Mouse (Mus musculus): ENCODE data around the gene Dlst. TPM values are rescaled to one million over a fixed set of nuclear protein-coding genes. Genes with fewer than 3 reads are reported as not detected.
"Not testable (repeated sequence)": the region's sequence is repeated elsewhere in the genome, so short reads cannot be mapped to it uniquely, and the experiment has no call there.

Gene Dlst
- polyA plus RNA-seq, 1 experiment = 88.7 TPM

GRCm38 (mm10) chr12:85129426-85129978 is 18.9 kb downstream of the Dlst start:
- TF ChIP-seq POLR2A (IDR thresholded peaks at IDR 0.05; ENCODE audit: borderline replicate concordance, extremely low read depth, low read depth, low read length) = no peak
- no peak for TF ChIP-seq CTCF (IDR thresholded peaks at IDR 0.05; ENCODE audit: insufficient read depth, low read length)
- no peak overlapping the region for H3K4me3 ChIP-seq (replicated peaks; ENCODE audit: extremely low read depth, low read depth, low read length)
- DNase-seq = no peak
- H3K4me1 ChIP-seq (ENCODE audit: control insufficient read depth, insufficient read depth, low read length) = no peaks in the 10 kb centered on the region
- 85% methylated on average over 9 of the region's 9 CpGs for WGBS

- 90% methylated on average over 6 of the region's 6 CpGs for WGBS
- TF ChIP-seq POLR2A (IDR thresholded peaks at IDR 0.05; ENCODE audit: borderline replicate concordance, extremely low read depth, low read depth, low read length) (no peak), CTCF (IDR thresholded peaks at IDR 0.05; ENCODE audit: insufficient read depth, low read length) (no peak)
- Histone ChIP-seq H3K4me1 (ENCODE audit: control insufficient read depth, insufficient read depth, low read length) (no peaks in the 10 kb centered on the region), H3K4me3 (replicated peaks; ENCODE audit: extremely low read depth, low read depth, low read length) (no peak overlapping the region)
- DNase-seq = no peak
Observed at GRCm38 (mm10) chr12:85131361-85131760, 20.7 kb downstream of the Dlst start.

GRCm38 (mm10) chr12:85134043-85134794 is 23.6 kb downstream of the Dlst start:
- WGBS = 77% methylated on average over 8 of the region's 8 CpGs
- Histone ChIP-seq H3K4me1 (ENCODE audit: control insufficient read depth, insufficient read depth, low read length) (no peaks in the 10 kb centered on the region), H3K4me3 (replicated peaks; ENCODE audit: extremely low read depth, low read depth, low read length) (no peak overlapping the region)
- TF ChIP-seq CTCF (IDR thresholded peaks at IDR 0.05; ENCODE audit: insufficient read depth, low read length) = no peak
- no peak for TF ChIP-seq POLR2A (IDR thresholded peaks at IDR 0.05; ENCODE audit: borderline replicate concordance, extremely low read depth, low read depth, low read length)
- no peak for DNase-seq

GRCm38 (mm10) chr12:85135513-85136470 is 25.2 kb downstream of the Dlst start:
- 57% methylated on average over 19 of the region's 19 CpGs for WGBS
- TF ChIP-seq POLR2A (IDR thresholded peaks at IDR 0.05; ENCODE audit: borderline replicate concordance, extremely low read depth, low read depth, low read length) (no peak), CTCF (IDR thresholded peaks at IDR 0.05; ENCODE audit: insufficient read depth, low read length) (no peak)
- Histone ChIP-seq H3K4me3 (replicated peaks; ENCODE audit: extremely low read depth, low read depth, low read length) (no peak overlapping the region), H3K4me1 (ENCODE audit: control insufficient read depth, insufficient read depth, low read length) (no peaks in the 10 kb centered on the region)
- DNase-seq = no peak

GRCm38 (mm10) chr12:85136627-85137026 is 26.0 kb downstream of the Dlst start:
- H3K4me1 ChIP-seq (ENCODE audit: control insufficient read depth, insufficient read depth, low read length) = no peaks in the 10 kb centered on the region
- no peak for TF ChIP-seq CTCF (IDR thresholded peaks at IDR 0.05; ENCODE audit: insufficient read depth, low read length)
- TF ChIP-seq POLR2A (IDR thresholded peaks at IDR 0.05; ENCODE audit: borderline replicate concordance, extremely low read depth, low read depth, low read length) = no peak
- no peak overlapping the region for H3K4me3 ChIP-seq (replicated peaks; ENCODE audit: extremely low read depth, low read depth, low read length)
- DNase-seq = no peak
- 63% methylated on average over 4 of the region's 4 CpGs for WGBS

- DNase-seq = no peak
- TF ChIP-seq CTCF (IDR thresholded peaks at IDR 0.05; ENCODE audit: insufficient read depth, low read length) (no peak), POLR2A (IDR thresholded peaks at IDR 0.05; ENCODE audit: borderline replicate concordance, extremely low read depth, low read depth, low read length) (no peak)
- H3K4me1 ChIP-seq (ENCODE audit: control insufficient read depth, insufficient read depth, low read length) = no peaks in the 10 kb centered on the region
- no peak overlapping the region for H3K4me3 ChIP-seq (replicated peaks; ENCODE audit: extremely low read depth, low read depth, low read length)
- 41% methylated on average over 18 of the region's 18 CpGs for WGBS
Observed at GRCm38 (mm10) chr12:85140036-85140701, 29.5 kb downstream of the Dlst start.

- H3K4me1 ChIP-seq (ENCODE audit: control insufficient read depth, insufficient read depth, low read length) = no peaks in the 10 kb centered on the region
- H3K4me3 ChIP-seq (replicated peaks; ENCODE audit: extremely low read depth, low read depth, low read length) = no peak overlapping the region
- TF ChIP-seq POLR2A (IDR thresholded peaks at IDR 0.05; ENCODE audit: borderline replicate concordance, extremely low read depth, low read depth, low read length) = no peak
- TF ChIP-seq CTCF (IDR thresholded peaks at IDR 0.05; ENCODE audit: insufficient read depth, low read length) = no peak
- no peak for DNase-seq
- 75% methylated on average over 6 of the region's 6 CpGs for WGBS
Observed at GRCm38 (mm10) chr12:85141096-85141495, 30.5 kb downstream of the Dlst start.

GRCm38 (mm10) chr12:85142803-85143202 is 32.2 kb downstream of the Dlst start:
- peak; percentile 90 for TF ChIP-seq CTCF (IDR thresholded peaks at IDR 0.05; ENCODE audit: insufficient read depth, low read length)
- TF ChIP-seq POLR2A (IDR thresholded peaks at IDR 0.05; ENCODE audit: borderline replicate concordance, extremely low read depth, low read depth, low read length) = no peak
- Histone ChIP-seq H3K4me1 (ENCODE audit: control insufficient read depth, insufficient read depth, low read length) (no peaks in the 10 kb centered on the region), H3K4me3 (replicated peaks; ENCODE audit: extremely low read depth, low read depth, low read length) (no peak overlapping the region)
- peak; percentile 77 for DNase-seq
- 19% methylated on average over 4 of the region's 4 CpGs for WGBS

GRCm38 (mm10) chr12:85144276-85144675 is 33.6 kb downstream of the Dlst start:
- not testable (repeated sequence) for H3K4me3 ChIP-seq (replicated peaks; ENCODE audit: extremely low read depth, low read depth, low read length); H3K4me1 ChIP-seq (ENCODE audit: control insufficient read depth, insufficient read depth, low read length); DNase-seq
- 60% methylated on average over 2 of the region's 2 CpGs for WGBS
